Mouse (Mus musculus) CH12.LX (cell line): ENCODE measurements around the gene Tvp23a. TPM values are rescaled to one million over a fixed set of nuclear protein-coding genes. Genes with fewer than 3 reads are reported as not detected.

ENCODE experiments used
- DNase-seq: peaks from one replicate; pipeline ENCODE4 v3.0.0-alpha.2; 2013; ENCODE audit errors: extremely low read depth
- H3K27ac ChIP-seq: 2 replicates; pipeline ENCODE4 v1.5.1; 2012; ENCODE audit warnings: low read depth, mild to moderate bottlenecking, control low read depth, moderate library complexity; ENCODE audit not compliant: insufficient read depth
- H3K27me3 ChIP-seq: replicated peaks from 2 replicates; pipeline ENCODE3; 2012; ENCODE audit warnings: inconsistent platforms
- H3K36me3 ChIP-seq, 2 experiments: replicated peaks in 1 of 2; 2 replicates each; pipeline versions ENCODE3 to v1.6.1; 2012; ENCODE audit warnings: inconsistent platforms in 1 of 2, low read length in 1 of 2, mild to moderate bottlenecking in 1 of 2, mixed read lengths in 1 of 2, moderate library complexity in 1 of 2; ENCODE audit not compliant: control insufficient read depth in 1 of 2, insufficient read depth in 1 of 2
- H3K4me1 ChIP-seq, 2 experiments: 2 replicates each; pipeline ENCODE4 v1.6.1; 2012; ENCODE audit warnings: inconsistent platforms in 1 of 2, moderate library complexity in 1 of 2; ENCODE audit not compliant: insufficient read depth in 2 of 2, control insufficient read depth in 1 of 2
- H3K4me2 ChIP-seq: 2 replicates; pipeline ENCODE4 v1.6.1; 2012; ENCODE audit warnings: low read depth, mild to moderate bottlenecking, control low read depth; ENCODE audit not compliant: poor library complexity, insufficient read depth, severe bottlenecking
- H3K4me3 ChIP-seq, 3 experiments: fragments of 150-350 bp in 1 of 3; sonication (generic) in 1 of 3; replicated peaks in 1 of 3; 2 replicates each; pipeline versions ENCODE3 to v1.5.1; 2011 to 2012; ENCODE audit warnings: low read depth in 2 of 3, low read length in 2 of 3, mild to moderate bottlenecking in 2 of 3, moderate library complexity in 2 of 3, control low read depth in 1 of 3, improper control_type of control experiment in 1 of 3, inconsistent platforms in 1 of 3, mixed read lengths in 1 of 3; ENCODE audit not compliant: poor library complexity in 1 of 3
- H3K79me2 ChIP-seq: replicated peaks from 2 replicates; pipeline ENCODE4 v1.6.1; 2012; ENCODE audit warnings: mild to moderate bottlenecking, moderate library complexity; ENCODE audit not compliant: control insufficient read depth, poor library complexity, insufficient read depth, severe bottlenecking; ENCODE audit errors: extremely low read depth
- H3K9ac ChIP-seq: 2 replicates; pipeline ENCODE4 v1.6.1; 2012; ENCODE audit warnings: low read depth, mild to moderate bottlenecking, control low read depth, moderate library complexity; ENCODE audit not compliant: insufficient read depth
- H3K9me3 ChIP-seq: replicated peaks from 2 replicates; pipeline ENCODE3; 2012; ENCODE audit warnings: low read length, inconsistent platforms, mixed read lengths
- BHLHE40 ChIP-seq: IDR thresholded peaks from 2 replicates; pipeline ENCODE4 v1.6.1; 2011; ENCODE audit warnings: mild to moderate bottlenecking, low read depth, low read length, improper control_type of control experiment
- CHD2 ChIP-seq: IDR thresholded peaks from 2 replicates; pipeline ENCODE4 v1.6.1; 2011; ENCODE audit warnings: low read length, improper control_type of control experiment
- CTCF ChIP-seq, 2 experiments: IDR thresholded peaks in 1 of 2; conservative IDR thresholded peaks in 1 of 2; 2 replicates each; pipeline ENCODE4 v1.5.1; 2011 to 2012; ENCODE audit warnings: low read depth in 2 of 2, low read length in 2 of 2, improper control_type of control experiment in 1 of 2, inconsistent platforms in 1 of 2, mild to moderate bottlenecking in 1 of 2, moderate library complexity in 1 of 2
- E2F4 ChIP-seq: IDR thresholded peaks from 2 replicates; pipeline ENCODE4 v1.6.1; 2011; ENCODE audit warnings: low read depth, low read length, improper control_type of control experiment; ENCODE audit not compliant: insufficient replicate concordance
- ELF1 ChIP-seq: IDR thresholded peaks from 2 replicates; pipeline ENCODE4 v1.6.1; 2014; ENCODE audit warnings: low read depth, mild to moderate bottlenecking, inconsistent platforms, low read length, improper control_type of control experiment
- EP300 ChIP-seq: IDR thresholded peaks from 2 replicates; pipeline ENCODE4 v1.6.1; 2011; ENCODE audit warnings: low read length, improper control_type of control experiment
- ETS1 ChIP-seq: conservative IDR thresholded peaks from 2 replicates; pipeline ENCODE4 v1.6.1; 2012; ENCODE audit warnings: low read depth, mild to moderate bottlenecking, inconsistent platforms, low read length, improper control_type of control experiment, moderate library complexity
- HCFC1 ChIP-seq: IDR thresholded peaks from 2 replicates; pipeline ENCODE4 v1.6.1; 2012; ENCODE audit warnings: low read depth, mild to moderate bottlenecking, inconsistent platforms, low read length, improper control_type of control experiment
- IRF4 ChIP-seq: IDR thresholded peaks from 2 replicates; pipeline ENCODE4 v1.6.1; 2014; ENCODE audit warnings: low read depth, mild to moderate bottlenecking, inconsistent platforms, low read length, improper control_type of control experiment
- JUN ChIP-seq: IDR thresholded peaks from 2 replicates; pipeline ENCODE4 v1.6.1; 2011; ENCODE audit warnings: low read depth, mild to moderate bottlenecking, low read length, improper control_type of control experiment, moderate library complexity; ENCODE audit not compliant: insufficient read depth
- JUND ChIP-seq: conservative IDR thresholded peaks from 2 replicates; pipeline ENCODE4 v1.6.1; 2011; ENCODE audit warnings: low read depth, low read length, improper control_type of control experiment
- MAFK ChIP-seq: IDR thresholded peaks from 2 replicates; pipeline ENCODE4 v1.6.1; 2011; ENCODE audit warnings: low read length, improper control_type of control experiment; ENCODE audit not compliant: insufficient replicate concordance
- MEF2A ChIP-seq: IDR thresholded peaks from 2 replicates; pipeline ENCODE4 v1.6.1; 2014; ENCODE audit warnings: low read depth, mild to moderate bottlenecking, inconsistent platforms, low read length, improper control_type of control experiment, borderline replicate concordance
- MXI1 ChIP-seq: IDR thresholded peaks from 2 replicates; pipeline ENCODE4 v1.6.1; 2011; ENCODE audit warnings: mild to moderate bottlenecking, low read depth, low read length, improper control_type of control experiment
- MYC ChIP-seq: IDR thresholded peaks from 2 replicates; pipeline ENCODE4 v1.6.1; 2011; ENCODE audit warnings: low read depth, mild to moderate bottlenecking, improper control_type of control experiment, low read length
- NELFE ChIP-seq: IDR thresholded peaks from 2 replicates; pipeline ENCODE4 v1.6.1; 2011; ENCODE audit warnings: low read depth, low read length, improper control_type of control experiment
- PAX5 ChIP-seq: IDR thresholded peaks from 2 replicates; pipeline ENCODE4 v1.6.1; 2012; ENCODE audit warnings: low read length, inconsistent platforms, mixed read lengths
- POLR2AphosphoS2 ChIP-seq: IDR thresholded peaks from 2 replicates; pipeline ENCODE4 v1.6.1; 2011; ENCODE audit warnings: low read depth, low read length, improper control_type of control experiment
- RAD21 ChIP-seq: IDR thresholded peaks from 2 replicates; pipeline ENCODE4 v1.6.1; 2011; ENCODE audit warnings: low read depth, mild to moderate bottlenecking, low read length, improper control_type of control experiment, moderate library complexity
- SIN3A ChIP-seq: IDR thresholded peaks from 2 replicates; pipeline ENCODE4 v1.6.1; 2012; ENCODE audit warnings: low read length, improper control_type of control experiment, inconsistent platforms
- SMC3 ChIP-seq: IDR thresholded peaks from 2 replicates; pipeline ENCODE4 v1.6.1; 2011; ENCODE audit warnings: low read depth, low read length, improper control_type of control experiment
- UBTF ChIP-seq: IDR thresholded peaks from 2 replicates; pipeline ENCODE4 v1.6.1; 2012; ENCODE audit warnings: low read depth, mild to moderate bottlenecking, inconsistent platforms, low read length, improper control_type of control experiment, moderate library complexity
- USF2 ChIP-seq: conservative IDR thresholded peaks from 2 replicates; pipeline ENCODE4 v1.6.1; 2011; ENCODE audit warnings: low read depth, low read length, improper control_type of control experiment
- ZC3H11A ChIP-seq: IDR thresholded peaks from 2 replicates; pipeline ENCODE4 v1.6.1; 2012; ENCODE audit warnings: low read depth, mild to moderate bottlenecking, inconsistent platforms, low read length, improper control_type of control experiment
- ZKSCAN1 ChIP-seq: IDR thresholded peaks from 2 replicates; pipeline ENCODE4 v1.6.1; 2012; ENCODE audit warnings: low read depth, inconsistent platforms, low read length, improper control_type of control experiment, borderline replicate concordance
- ZMIZ1 ChIP-seq: IDR thresholded peaks from 2 replicates; pipeline ENCODE4 v1.6.1; 2012; ENCODE audit warnings: low read depth, mild to moderate bottlenecking, inconsistent platforms, low read length, improper control_type of control experiment
- dilution Hi-C: fragments of 300-500 bp; cut with MboI; formaldehyde crosslinking; loops from 2 replicates; pipeline ENCODE4 v1.14.3; 2020; ENCODE audit warnings: low sequenced_read_pairs; ENCODE audit not compliant: extremely low pct_unique_long_range_greater_than_20kb, extremely low pct_ligation_motif_present
- in situ Hi-C: fragments of 300-500 bp; cut with MboI; formaldehyde crosslinking; loops from 3 replicates; pipeline ENCODE4 v1.14.3; 2019; ENCODE audit warnings: low sequenced_read_pairs, low pct_ligation_motif_present, low pct_unique_long_range_greater_than_20kb, mixed read lengths
- polyA plus RNA-seq: library from polyadenylated mRNA; unstranded; fragments of >175 nt; gene quantifications from 2 replicates; pipeline ENCODE4 v1.2.1, GENCODE M21; 2012; ENCODE audit warnings: low read depth; ENCODE audit not compliant: insufficient read length
- total RNA-seq, 2 experiments: library from RNA; depleted of rRNA; stranded (reverse); fragments of 300-350 nt in 1 of 2; fragments of >200 nt in 1 of 2; gene quantifications; 2 replicates each; pipeline ENCODE4 v1.2.3; 2012 to 2014

Gene Tvp23a
- total and polyA plus RNA-seq, 3 experiments = 0.68 to 1.8 TPM; not detected in 1

DNA sequence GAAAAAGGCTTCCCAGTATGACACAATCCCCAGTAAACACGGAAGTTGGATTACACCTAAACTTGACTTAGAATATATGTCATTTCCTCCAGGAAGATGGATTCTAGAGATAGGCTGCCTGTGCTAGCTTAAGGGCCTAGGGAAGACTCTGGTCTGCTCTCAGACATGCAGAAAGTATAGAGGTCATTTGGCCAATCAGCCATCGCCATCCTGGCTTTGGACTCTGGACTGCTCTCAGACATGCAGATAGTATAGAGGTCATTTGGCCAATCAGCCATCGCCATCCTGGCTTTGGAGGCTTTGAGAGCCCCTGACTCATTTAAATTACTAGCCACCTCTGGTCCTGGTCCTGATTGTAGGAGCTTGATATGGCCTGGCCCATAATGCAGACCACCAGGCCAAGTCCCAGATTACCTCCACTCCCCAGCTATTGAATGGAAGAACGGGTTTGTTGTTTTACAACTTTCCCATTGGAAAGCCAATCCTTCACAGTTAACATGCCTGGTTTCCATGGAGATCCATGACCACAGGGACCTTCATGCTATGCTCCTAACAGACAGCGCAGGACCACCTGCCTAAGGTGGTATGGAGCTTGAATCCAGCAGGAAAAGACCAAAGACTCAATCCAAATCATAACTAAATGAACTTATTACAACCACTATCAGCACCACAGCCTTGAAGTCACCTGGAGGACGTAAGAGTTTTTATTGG is 6.9 kb upstream of the Tvp23a start:
- no peaks in the 10 kb centered on the region for H3K9me3 ChIP-seq

DNA sequence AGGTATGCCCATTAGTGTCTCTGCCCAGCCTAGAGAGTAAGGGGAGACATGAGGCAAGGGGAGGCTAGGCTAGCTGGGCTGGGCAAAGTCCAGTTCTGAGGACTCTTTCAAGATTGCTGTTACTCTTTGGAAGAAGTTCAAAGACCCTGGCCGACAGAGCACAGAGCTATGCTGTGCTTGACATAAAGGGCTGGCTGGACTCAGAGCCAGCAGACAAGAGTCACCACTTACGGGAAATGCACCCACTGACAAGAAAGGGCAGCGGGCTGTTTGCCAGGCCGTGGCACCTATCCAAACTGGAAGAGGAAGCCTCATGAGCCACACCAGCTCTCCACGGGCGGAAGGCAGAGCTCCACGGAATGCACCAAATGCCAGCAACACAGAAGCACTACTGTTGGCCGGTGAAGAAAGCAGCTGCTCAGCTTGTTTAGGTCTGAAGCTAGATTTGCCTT is 5.3 kb upstream of the Tvp23a start:
- Histone ChIP-seq H3K4me1 (peaks cover 22 to 54% of the 10 kb centered on the region in 2 experiments), H3K27ac (no peak overlapping the region), H3K27me3 (no peaks in the 10 kb centered on the region), H3K79me2 (no peaks in the 10 kb centered on the region), H3K4me2 (no peak overlapping the region), H3K36me3 (no peaks in the 10 kb centered on the region), H3K9me3 (no peaks in the 10 kb centered on the region), H3K9ac (no peak overlapping the region), H3K4me3 (no peak overlapping the region)
- in situ Hi-C loops (no loop called here), dilution Hi-C loops (no loop called here)
- no peak for DNase-seq
- TF ChIP-seq ZKSCAN1 = no peak
- no peak for TF ChIP-seq JUN
- no peak for TF ChIP-seq JUND
- TF ChIP-seq ELF1 = no peak
- TF ChIP-seq MYC = no peak
- TF ChIP-seq RAD21 = no peak
- no peak for TF ChIP-seq PAX5
- TF ChIP-seq SIN3A = no peak
- no peak for TF ChIP-seq HCFC1
- TF ChIP-seq MXI1 = no peak
- TF ChIP-seq CTCF (conservative IDR thresholded peaks at IDR 0.05 in 1 of 2, IDR thresholded peaks at IDR 0.05 in 1 of 2; ENCODE audit: low read depth in 2 of 2, low read length in 2 of 2) = no peak
- TF ChIP-seq USF2 = no peak
- no peak for TF ChIP-seq IRF4
- no peak for TF ChIP-seq ETS1
- TF ChIP-seq POLR2AphosphoS2 = no peak
- TF ChIP-seq SMC3 = no peak
- TF ChIP-seq ZMIZ1 = no peak
- TF ChIP-seq UBTF = no peak
- no peak for TF ChIP-seq BHLHE40

More for the DNA sequence above, 6.9 kb upstream of the Tvp23a start:
- Histone ChIP-seq H3K4me2 (no peak overlapping the region), H3K36me3 (no peaks in the 10 kb centered on the region), H3K27me3 (no peaks in the 10 kb centered on the region), H3K4me3 (no peak overlapping the region), H3K79me2 (no peaks in the 10 kb centered on the region), H3K4me1 (peaks cover 11 to 38% of the 10 kb centered on the region in 2 experiments), H3K9ac (no peak overlapping the region), H3K27ac (no peak overlapping the region)
- dilution Hi-C loops (no loop called here), in situ Hi-C loops (no loop called here)
- no peak for TF ChIP-seq POLR2AphosphoS2
- TF ChIP-seq MAFK = no peak
- no peak for TF ChIP-seq EP300
- no peak for TF ChIP-seq MEF2A
- TF ChIP-seq PAX5 = no peak
- TF ChIP-seq E2F4 = no peak
- no peak for TF ChIP-seq HCFC1
- no peak for TF ChIP-seq NELFE
- no peak for TF ChIP-seq MYC
- no peak for TF ChIP-seq RAD21
- TF ChIP-seq CHD2 = no peak
- no peak for TF ChIP-seq ZC3H11A
- no peak for TF ChIP-seq SIN3A
- DNase-seq = no peak
